Mouse (Mus musculus): ENCODE measurements around the gene Ssr1.

GRCm38 (mm10) chr13:38007972-38008371 lies 14.0 kb upstream of the Ssr1 start:
- no peak for TF ChIP-seq CTCF (IDR thresholded peaks at IDR 0.05; ENCODE audit: low read depth)
- no peak for TF ChIP-seq EP300 (IDR thresholded peaks at IDR 0.05; ENCODE audit: low read depth)

Data from heart, postnatal 0 days (tissue).